Mouse (Mus musculus) retina, adult 2 months (tissue): ENCODE measurements around the gene Dennd1a.

ENCODE experiments used
- DNase-seq: peaks from one replicate; pipeline ENCODE4 v3.0.0-alpha.2; 2012; ENCODE audit warnings: low read depth, low spot score

Gene Dennd1a

DNA sequence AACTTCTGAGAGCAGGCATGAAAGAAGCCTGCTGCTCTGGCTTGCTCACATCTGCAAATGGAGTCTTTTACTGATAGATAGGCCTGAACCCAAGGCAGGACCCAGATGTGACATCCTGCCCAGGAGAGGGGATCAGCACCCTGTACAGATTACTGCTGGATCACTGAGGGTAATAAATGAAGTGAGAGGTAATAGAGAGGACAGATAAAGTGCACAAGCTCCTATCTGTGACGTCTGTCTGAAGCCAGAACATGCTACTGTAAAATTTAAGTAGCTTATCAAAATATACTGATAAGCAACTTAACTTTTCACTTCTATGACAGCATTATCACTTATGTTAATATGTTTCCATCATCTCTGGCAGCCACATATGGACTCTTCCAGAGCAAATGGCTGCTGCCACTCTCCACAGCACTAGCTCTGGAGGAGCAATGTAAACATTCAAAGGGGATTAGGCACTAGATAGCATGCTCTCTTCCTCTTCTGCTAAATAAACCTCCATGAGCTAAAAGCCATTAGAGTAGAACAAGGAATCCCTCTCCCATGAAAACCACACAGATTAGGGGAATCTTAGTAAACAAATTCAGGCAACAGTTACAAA, 235.6 kb downstream of the Dennd1a start:
- no peak for DNase-seq

GRCm38 (mm10) chr2:38048996-38049395, 238.2 kb downstream of the Dennd1a start:
- DNase-seq: no peak

- DNase-seq: no peak
These were observed 241.9 kb downstream of the Dennd1a start for GRCm38 (mm10) chr2:38045286-38045685.

- DNase-seq: no peak
These were observed 246.3 kb downstream of the Dennd1a start for GRCm38 (mm10) chr2:38040845-38041244.

GRCm38 (mm10) chr2:38039621-38040020, 247.6 kb downstream of the Dennd1a start:
- no peak for DNase-seq

DNA sequence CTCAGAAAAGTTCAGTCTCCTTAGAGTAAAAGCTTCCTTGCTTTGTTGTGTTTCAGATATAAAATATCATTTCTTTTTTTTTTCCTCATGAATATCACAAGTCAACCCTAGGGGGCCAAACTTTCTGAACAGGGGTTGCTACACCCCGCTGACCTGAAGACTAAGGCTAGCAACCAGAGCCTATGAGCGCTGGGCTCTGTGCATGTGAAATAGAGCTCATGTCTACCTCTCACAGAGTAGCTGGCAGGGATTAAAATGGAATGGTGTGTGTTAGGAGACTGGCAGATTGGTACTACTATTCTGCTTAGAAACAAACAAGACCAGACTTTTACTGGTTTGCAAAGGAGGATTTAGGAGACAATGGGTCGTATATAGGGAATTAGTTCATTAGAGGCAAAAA, 258.9 kb downstream of the Dennd1a start:
- DNase-seq: no peak

GRCm38 (mm10) chr2:38025615-38026014, 261.6 kb downstream of the Dennd1a start:
- DNase-seq: no peak

GRCm38 (mm10) chr2:38023741-38024130, 263.5 kb downstream of the Dennd1a start:
- DNase-seq: no peak

DNA sequence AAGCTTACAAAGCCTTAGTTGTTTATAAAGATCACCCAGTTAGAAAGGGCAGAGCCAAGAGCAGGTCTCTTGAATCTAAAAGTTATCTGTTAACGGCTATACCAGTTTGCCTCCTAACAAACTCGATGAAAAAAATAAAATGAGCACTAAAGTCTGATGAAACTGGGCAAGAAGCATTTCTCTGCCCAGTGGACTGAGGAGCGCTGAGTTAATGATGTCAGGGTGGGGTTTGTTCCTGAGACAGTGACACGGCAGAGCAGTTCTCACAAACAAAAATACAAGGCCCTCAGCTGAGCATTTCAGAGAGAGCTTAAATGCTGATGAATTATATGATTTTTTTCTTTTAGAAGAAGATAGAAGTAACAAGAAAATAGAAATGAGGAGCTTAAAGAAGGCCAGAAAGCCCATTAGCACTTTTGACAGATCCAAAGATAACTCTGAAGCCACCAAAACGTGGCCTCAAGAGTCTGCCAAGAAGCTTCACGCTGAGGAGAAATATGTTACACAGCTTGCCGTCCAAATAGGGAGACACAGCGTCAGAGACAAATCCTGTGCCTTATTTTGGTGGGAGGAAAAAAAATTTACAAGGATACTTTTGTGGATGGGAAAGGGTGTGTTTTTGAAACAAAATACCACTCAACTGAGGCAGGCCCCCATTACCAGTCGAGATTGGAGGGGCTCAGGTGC, 264.0 kb downstream of the Dennd1a start:
- no peak for DNase-seq

- no peak for DNase-seq
These were observed 266.0 kb downstream of the Dennd1a start for GRCm38 (mm10) chr2:38021166-38021565.

- DNase-seq: no peak
These were observed 272.5 kb downstream of the Dennd1a start for GRCm38 (mm10) chr2:38014702-38015101.

DNA sequence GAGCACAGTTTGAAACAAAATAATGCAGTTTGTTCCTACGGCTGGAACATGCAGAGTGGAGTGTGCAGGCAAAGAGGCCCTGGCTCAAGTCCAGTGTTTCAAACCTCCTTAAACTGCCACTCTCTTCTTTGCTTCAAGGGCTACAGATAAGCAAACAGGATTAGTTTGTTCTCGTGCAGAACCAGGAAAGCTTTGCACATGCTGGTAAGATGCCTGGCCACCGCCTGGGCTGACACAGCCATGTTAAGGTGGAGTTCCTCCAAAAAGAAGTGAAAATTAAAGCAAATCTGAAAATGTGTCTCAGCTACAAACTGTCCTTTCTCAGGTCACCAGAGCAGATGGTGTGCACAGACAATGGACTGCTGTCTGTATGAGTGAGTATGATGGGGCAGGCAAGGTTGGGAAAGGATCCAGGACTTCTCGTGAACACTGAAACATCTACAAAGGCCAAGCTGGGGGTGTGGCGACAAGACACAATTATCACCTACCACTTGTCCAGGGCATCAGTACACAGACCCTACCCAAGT, 273.3 kb downstream of the Dennd1a start:
- no peak for DNase-seq

DNA sequence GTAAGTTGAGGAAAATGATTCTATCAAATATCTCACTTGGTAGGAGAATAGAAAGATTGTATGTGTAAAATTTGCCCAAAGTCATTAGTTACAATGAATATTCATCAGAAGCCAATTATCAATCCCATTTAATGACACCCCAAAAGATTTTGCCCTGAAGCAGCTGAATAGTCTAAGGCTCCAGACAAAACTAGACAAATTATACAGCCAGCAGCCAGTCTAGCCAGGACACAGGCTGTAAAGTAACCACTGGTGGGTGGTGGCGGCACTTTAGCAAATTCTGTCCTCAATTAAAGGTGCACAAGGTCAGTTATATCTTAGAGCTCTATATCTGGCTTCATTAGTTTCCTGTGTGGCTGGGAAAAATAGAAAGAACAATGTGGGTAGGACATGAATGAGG, 280.0 kb downstream of the Dennd1a start:
- DNase-seq: no peak

DNA sequence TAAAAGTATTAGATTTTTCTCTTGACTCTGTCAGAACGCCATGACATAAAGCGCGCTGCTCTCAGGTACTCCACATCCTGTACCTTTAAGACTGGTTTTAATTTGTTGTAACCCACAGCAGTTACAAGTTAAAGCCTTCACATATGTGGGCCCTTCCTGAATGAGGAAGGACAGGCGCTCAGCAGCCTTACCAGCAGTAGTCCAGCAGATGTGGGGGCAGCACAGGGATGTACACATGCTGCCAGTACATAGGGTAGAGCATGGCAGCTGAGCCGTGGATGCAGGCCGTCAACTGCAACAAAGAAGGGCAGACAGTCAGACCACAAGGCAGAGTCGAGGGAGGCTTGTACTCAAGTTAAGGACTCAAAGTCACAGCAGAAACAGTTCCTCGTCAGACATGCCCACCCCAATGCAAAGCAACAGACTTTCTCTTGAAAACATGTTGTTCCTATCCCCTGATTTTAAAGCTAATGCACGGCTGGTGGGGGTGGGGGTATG, 284.0 kb downstream of the Dennd1a start:
- DNase-seq: no peak

GRCm38 (mm10) chr2:38001004-38001403, 286.2 kb downstream of the Dennd1a start:
- no peak for DNase-seq

- DNase-seq: no peak
These were observed 289.2 kb downstream of the Dennd1a start for GRCm38 (mm10) chr2:37997966-37998365.

DNA sequence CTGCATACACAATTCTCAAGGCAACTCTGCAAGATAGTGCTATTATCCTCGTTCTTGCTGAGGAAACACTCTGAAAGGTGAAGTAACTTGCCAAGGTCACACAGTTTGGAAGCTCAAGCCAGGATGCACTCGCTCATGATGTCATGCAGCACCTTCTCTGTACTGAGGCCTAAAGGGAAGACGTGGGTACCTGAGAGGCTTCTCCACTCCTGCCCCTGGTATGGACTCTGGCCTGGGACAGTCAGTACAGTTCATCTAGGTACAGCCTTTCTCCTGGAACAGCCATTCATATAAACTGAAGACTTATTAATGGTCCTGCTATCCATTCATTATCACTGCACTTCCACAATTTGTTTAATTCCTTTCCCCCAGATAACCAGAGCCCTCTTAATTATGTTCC, 298.1 kb downstream of the Dennd1a start:
- DNase-seq: no peak

- DNase-seq: no peak
These were observed 298.9 kb downstream of the Dennd1a start for GRCm38 (mm10) chr2:37988301-37988700.

- DNase-seq: no peak
These were observed 301.4 kb downstream of the Dennd1a start for GRCm38 (mm10) chr2:37985690-37986222.

- DNase-seq: no peak
These were observed 304.5 kb downstream of the Dennd1a start for GRCm38 (mm10) chr2:37982714-37983113.

DNA sequence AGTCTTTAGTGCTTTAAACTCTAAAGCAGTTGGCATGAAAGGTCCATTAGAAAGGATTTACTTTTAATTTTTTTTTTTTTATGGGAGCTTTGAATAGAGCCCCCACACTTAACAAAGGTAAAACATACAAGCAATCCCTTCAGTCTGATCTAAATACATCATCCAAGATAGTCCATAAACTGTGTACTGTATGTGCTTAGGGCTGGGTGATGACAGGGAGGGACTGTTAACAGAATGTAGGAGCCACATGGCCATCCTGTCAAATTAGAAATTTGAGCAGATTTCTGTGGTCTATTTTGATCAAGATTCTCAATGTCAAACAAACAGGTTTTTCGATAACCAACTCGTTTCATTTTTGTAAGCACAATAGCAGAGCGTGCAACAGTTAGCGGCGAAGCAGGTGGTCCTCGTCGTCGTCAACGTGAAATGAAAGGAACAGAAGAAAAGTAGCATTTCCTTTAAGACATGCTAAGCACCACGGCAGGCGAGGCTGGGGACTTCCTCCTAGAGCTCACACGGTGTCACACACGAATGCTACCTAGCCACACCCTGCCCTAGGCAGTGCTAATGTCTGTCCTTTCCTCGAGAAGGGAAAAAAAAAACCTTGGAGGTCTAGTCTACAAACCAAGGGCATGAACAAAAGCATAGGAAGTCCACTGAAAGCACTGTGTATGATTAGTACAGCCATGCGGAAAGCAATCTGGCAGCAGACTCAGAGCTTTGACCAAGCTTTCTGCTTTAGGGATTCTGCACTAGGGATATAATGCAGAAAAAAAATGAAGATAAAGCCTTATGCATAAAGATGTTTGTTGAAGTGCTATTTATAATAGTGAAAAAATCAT, 305.4 kb downstream of the Dennd1a start:
- no peak for DNase-seq

GRCm38 (mm10) chr2:37974201-37974600, 313.0 kb downstream of the Dennd1a start:
- no peak for DNase-seq
